Comparison of ENCODE assay signal across 20 mouse cellular contexts in genomic region chr17:27005644-27006043, GRCm38 (mm10). TPM values are rescaled to one million over a fixed set of nuclear protein-coding genes. Genes with fewer than 3 reads are reported as not detected.
A peak's percentile ranks its signal among the peaks of the same experiment; 100 is the strongest.
DNase-seq lines count a peak whose midpoint lies in the region; ATAC-seq lines count a peak whose summit lies in the region.
"Had no signal": no experiment of that assay in that cellular context is flagged by ENCODE, and none has a peak within 500 bp of the region (broad histone marks: within the 10 kb centered on the region; RNA-seq: fewer than 3 reads in every experiment).

No protein-coding gene starts in this region.

- 0 out of 2 replicates have a peak, but pooled peaks cover 3% of the 10 kb centered on the region for H3K9me3 ChIP-seq in heart, embryonic 14.5 days (ENCODE audit: control insufficient read depth, low read length)
- H3K9me3 ChIP-seq in lung, embryonic 15.5 days = no peaks in the 10 kb centered on the region
- no peaks in the 10 kb centered on the region for H3K9me3 ChIP-seq in hindbrain, embryonic 14.5 days (ENCODE audit: control insufficient read depth, low read length)
- H3K9me3 ChIP-seq: midbrain, embryonic 13.5 days had no signal

- no peaks in the 10 kb centered on the region for H3K36me3 ChIP-seq in heart, embryonic 14.5 days (ENCODE audit: control insufficient read depth, insufficient read depth, low read length)
- no peaks in the 10 kb centered on the region for H3K36me3 ChIP-seq in lung, embryonic 15.5 days
- no peaks in the 10 kb centered on the region for H3K36me3 ChIP-seq in hindbrain, embryonic 14.5 days (replicated peaks; ENCODE audit: control insufficient read depth, insufficient read depth)
- H3K36me3 ChIP-seq: embryonic facial prominence, embryonic 10.5 days; midbrain, embryonic 13.5 days had no signal

- H3K4me1 ChIP-seq in heart, embryonic 14.5 days (ENCODE audit: control insufficient read depth in 2 of 2, insufficient read depth in 2 of 2, low read length in 2 of 2) = peaks cover 0 to 4% of the 10 kb centered on the region in 2 experiments; a peak in 2 of 4 replicates
- H3K4me1 ChIP-seq in lung, embryonic 15.5 days = peaks cover 3% of the 10 kb centered on the region; the same call in 1 of the 2 replicates
- H3K4me1 ChIP-seq in hindbrain, embryonic 14.5 days (replicated peaks; ENCODE audit: control insufficient read depth, insufficient read depth, low read length) = no peaks in the 10 kb centered on the region
- H3K4me1 ChIP-seq: midbrain, embryonic 13.5 days had no signal

- WGBS in heart, embryonic 14.5 days = 38% methylated on average over 11 of the region's 11 CpGs
- WGBS in lung, embryonic 15.5 days = 39% methylated on average over 11 of the region's 11 CpGs
- 60% methylated on average over 11 of the region's 11 CpGs for WGBS in hindbrain, embryonic 14.5 days

- DNase-seq in heart, postnatal 14 days = no peak
- DNase-seq in lung, postnatal 25 days (ENCODE audit: low spot score) = no peak
- DNase-seq in brain, adult 2 months (ENCODE audit: low read depth, low spot score) = peak; percentile 57
- DNase-seq in hindbrain, embryonic 14.5 days (ENCODE audit: low spot score) = no peak
- DNase-seq: adrenal gland, postnatal 25 days; B cell, adult 2 months; cerebellum, postnatal 14 days; kidney, adult 18-20 months; kidney, postnatal 4 days; lung, postnatal 10 days; thymus, adult 18-20 months had no signal

- no peak for ATAC-seq in heart, embryonic 14.5 days (ENCODE audit: insufficient number of reproducible peaks, insufficient read depth, low FRiP score, low read depth)
- no peak for ATAC-seq in lung, embryonic 15.5 days (ENCODE audit: borderline replicate concordance, extremely low read depth, low FRiP score, low TSS enrichment)
- ATAC-seq in megakaryocyte progenitor cell, adult 5-6 weeks (replicated peaks; ENCODE audit: poor library complexity) = 0 out of 2 replicates have a peak, but pooled peaks have one; percentile 48
- ATAC-seq in CD4-positive, CD25-positive, alpha-beta regulatory T cell, adult 4 months = no peak
- no peak for ATAC-seq in hindbrain, embryonic 14.5 days (ENCODE audit: low FRiP score)
- ATAC-seq: forebrain, embryonic 16.5 days; hindbrain, embryonic 16.5 days; midbrain, embryonic 13.5 days had no signal

- H3K27ac ChIP-seq in heart, embryonic 14.5 days (replicated peaks in 1 of 2; ENCODE audit: control insufficient read depth in 1 of 2, insufficient read depth in 1 of 2, low read depth in 2 of 2, low read length in 2 of 2) = no peak overlapping the region
- no peak overlapping the region for H3K27ac ChIP-seq in lung, embryonic 15.5 days
- no peak overlapping the region for H3K27ac ChIP-seq in hindbrain, embryonic 14.5 days
- H3K27ac ChIP-seq: embryonic facial prominence, embryonic 10.5 days; midbrain, embryonic 13.5 days had no signal

- intact Hi-C loops in heart, postnatal 14 days (cut with DNase I) = no loop called here

- no peak overlapping the region for H3K9ac ChIP-seq in heart, embryonic 14.5 days (ENCODE audit: low read length)
- H3K9ac ChIP-seq in lung, embryonic 15.5 days = no peak overlapping the region
- H3K9ac ChIP-seq in hindbrain, embryonic 14.5 days = no peak overlapping the region
- H3K9ac ChIP-seq: midbrain, embryonic 13.5 days had no signal

- no peak overlapping the region for H3K4me3 ChIP-seq in heart, embryonic 14.5 days (ENCODE audit: control insufficient read depth in 1 of 2, insufficient read depth in 1 of 2, low read depth in 1 of 2, low read length in 2 of 2)
- H3K4me3 ChIP-seq in lung, embryonic 15.5 days = no peak overlapping the region
- H3K4me3 ChIP-seq in hindbrain, embryonic 14.5 days (replicated peaks; ENCODE audit: low read length) = no peak overlapping the region
- H3K4me3 ChIP-seq: erythroblast, embryonic 14.5 days; midbrain, embryonic 13.5 days had no signal

- H3K4me2 ChIP-seq in heart, embryonic 14.5 days (ENCODE audit: low read length) = peak overlapping the region; percentile 32; the same call in 1 of the 2 replicates
- H3K4me2 ChIP-seq in lung, embryonic 15.5 days = peak overlapping the region; percentile 3; the same call in 1 of the 2 replicates
- H3K4me2 ChIP-seq in hindbrain, embryonic 14.5 days (replicated peaks) = no peak overlapping the region
- H3K4me2 ChIP-seq: midbrain, embryonic 13.5 days had no signal

- peaks cover 3% of the 10 kb centered on the region; the same call in 1 of the 2 replicates for H3K27me3 ChIP-seq in heart, embryonic 14.5 days (ENCODE audit: control insufficient read depth, insufficient read depth, low read length)
- H3K27me3 ChIP-seq in lung, embryonic 15.5 days = 0 out of 2 replicates have a peak, but pooled peaks cover 5% of the 10 kb centered on the region
- no peaks in the 10 kb centered on the region for H3K27me3 ChIP-seq in hindbrain, embryonic 14.5 days (ENCODE audit: control insufficient read depth, insufficient read depth, low read length)
- H3K27me3 ChIP-seq: midbrain, embryonic 13.5 days had no signal

RNA-seq across cellular contexts. Expression of gene Bak1, which starts 23.2 kb away (rescaled TPM):
- polyA plus RNA-seq in heart, embryonic 14.5 days (2014; fragmentation: Nextera tagmentation; extraction: Ambion mirVana) = 8.2 and 10.5 TPM in 2 replicates
- total RNA-seq in heart, postnatal 14 days (2021) = 10 to 100 TPM; 30.6 to 36.0 TPM
- polyA plus RNA-seq in lung, embryonic 15.5 days (2015; fragmentation: Nextera tagmentation; extraction: Ambion mirVana) = 5.2 and 6.0 TPM in 2 replicates
- total RNA-seq in megakaryocyte progenitor cell, adult 5-6 weeks (2015) = 130 and 135 TPM in 2 replicates
- 63.3 and 68.7 TPM in 2 replicates for total RNA-seq in megakaryocyte progenitor cell, adult 5-6 weeks (2017)
- 1 to 10 TPM; 3.2 to 4.8 TPM for polyA plus RNA-seq in CD4-positive, CD25-positive, alpha-beta regulatory T cell, adult 4 months (2017; shearing (Covaris generic))
- 5.9 and 6.9 TPM in 2 replicates for polyA plus RNA-seq in hindbrain, embryonic 14.5 days (2014; fragmentation: Nextera tagmentation; extraction: Ambion mirVana)

RNA-seq across cellular contexts. Expression of gene Zbtb9, which starts 32.7 kb away (rescaled TPM):
- polyA plus RNA-seq in heart, embryonic 14.5 days (2014; fragmentation: Nextera tagmentation; extraction: Ambion mirVana) = 6.8 TPM in 2 replicates
- total RNA-seq in heart, postnatal 14 days (2021) = 1 to 10 TPM; 1.7 to 3.3 TPM
- 16.3 and 16.9 TPM in 2 replicates for polyA plus RNA-seq in lung, embryonic 15.5 days (2015; fragmentation: Nextera tagmentation; extraction: Ambion mirVana)
- 2.9 and 5.3 TPM in 2 replicates for total RNA-seq in megakaryocyte progenitor cell, adult 5-6 weeks (2015)
- total RNA-seq in megakaryocyte progenitor cell, adult 5-6 weeks (2017) = 16.3 and 22.1 TPM in 2 replicates
- 10 to 100 TPM; 11.5 to 15.6 TPM for polyA plus RNA-seq in CD4-positive, CD25-positive, alpha-beta regulatory T cell, adult 4 months (2017; shearing (Covaris generic))
- polyA plus RNA-seq in hindbrain, embryonic 14.5 days (2014; fragmentation: Nextera tagmentation; extraction: Ambion mirVana) = 9.7 and 11.1 TPM in 2 replicates

RNA-seq across cellular contexts. Expression of gene Itpr3, which starts 51.5 kb away (rescaled TPM):
- polyA plus RNA-seq in heart, embryonic 14.5 days (2014; fragmentation: Nextera tagmentation; extraction: Ambion mirVana) = 1.7 TPM in 2 replicates
- 1 to 10 TPM; 7.2 to 7.7 TPM for total RNA-seq in heart, postnatal 14 days (2021)
- polyA plus RNA-seq in lung, embryonic 15.5 days (2015; fragmentation: Nextera tagmentation; extraction: Ambion mirVana) = 4.7 and 4.9 TPM in 2 replicates
- total RNA-seq in megakaryocyte progenitor cell, adult 5-6 weeks (2015) = 3.4 and 3.6 TPM in 2 replicates
- total RNA-seq in megakaryocyte progenitor cell, adult 5-6 weeks (2017) = 5.3 and 6.2 TPM in 2 replicates
- 1 to 10 TPM; 8.2 to 8.6 TPM for polyA plus RNA-seq in CD4-positive, CD25-positive, alpha-beta regulatory T cell, adult 4 months (2017; shearing (Covaris generic))
- polyA plus RNA-seq in hindbrain, embryonic 14.5 days (2014; fragmentation: Nextera tagmentation; extraction: Ambion mirVana) = 1.2 and 1.8 TPM in 2 replicates
